Mouse (Mus musculus) adrenal gland (tissue): ENCODE results near the gene Hspa1b.
"Not testable (repeated sequence)": the region's sequence is repeated elsewhere in the genome, so short reads cannot be mapped to it uniquely, and the experiment has no call there.

ENCODE experiments used
- intact Hi-C: fragments of 180-260 bp; cut with DNase I; formaldehyde crosslinking; loops from one replicate; pipeline ENCODE4 v1.15.1; 2025

Hspa1b gene

DNA sequence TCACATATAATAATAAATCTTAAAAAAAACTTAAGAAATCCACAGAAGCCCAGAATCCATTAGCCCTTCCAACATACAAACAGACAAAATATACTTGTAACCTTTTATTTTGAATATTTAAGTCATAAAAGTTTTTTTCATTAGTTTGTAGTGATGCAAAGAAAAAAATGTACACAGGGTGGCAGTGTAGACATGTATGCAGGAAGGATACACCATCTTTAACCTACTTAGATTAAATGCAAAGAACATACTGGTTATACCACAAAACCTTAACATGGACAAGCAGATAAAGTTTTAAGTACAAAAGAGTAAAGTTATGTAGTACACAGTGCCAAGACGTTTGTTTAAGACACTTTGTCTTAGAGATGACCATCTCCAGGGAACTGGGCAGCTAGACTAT is 2.7 kb downstream of the Hspa1b start:
- intact Hi-C loops = no loop called here

DNA sequence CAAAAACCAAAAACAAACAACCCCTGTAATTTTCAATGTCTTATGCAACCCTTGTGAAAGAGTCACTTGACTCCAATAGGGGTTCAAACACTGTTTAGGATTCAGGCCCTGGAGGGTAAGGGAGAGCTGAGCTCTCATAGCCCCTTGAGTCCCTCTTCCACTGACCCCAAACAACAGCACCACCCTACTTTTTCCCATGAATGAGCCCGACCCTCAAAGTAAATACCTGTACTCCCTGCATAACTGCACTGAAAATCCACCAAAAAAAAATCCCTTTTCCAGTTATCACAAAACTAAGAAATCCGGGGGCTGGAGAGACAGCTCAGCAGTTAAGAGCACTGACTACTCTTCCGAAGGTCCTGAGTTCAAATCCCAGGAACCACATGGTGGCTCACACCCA is 3.2 kb downstream of the Hspa1b start:
- intact Hi-C loops = no loop called here

DNA sequence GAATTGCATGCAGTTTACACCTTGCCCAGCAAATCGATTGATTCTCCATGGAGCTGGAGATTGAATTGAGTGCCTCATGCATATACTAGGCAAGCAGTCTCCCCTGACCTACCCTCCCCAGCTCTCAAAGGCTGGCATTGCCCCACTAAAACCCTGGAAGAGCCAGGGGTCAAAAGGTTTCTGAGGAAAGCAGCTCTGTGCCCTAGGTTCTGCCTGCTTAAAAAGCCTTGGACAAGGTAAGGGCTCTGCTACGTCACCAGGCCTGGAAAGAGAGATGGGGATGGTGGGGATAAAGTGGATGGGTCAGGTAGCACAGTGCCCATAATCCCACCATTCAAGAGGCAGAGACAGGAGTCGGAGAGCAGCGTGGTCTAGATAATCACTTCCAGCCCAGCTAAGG is 4.2 kb downstream of the Hspa1b start:
- intact Hi-C loops = no loop called here

DNA sequence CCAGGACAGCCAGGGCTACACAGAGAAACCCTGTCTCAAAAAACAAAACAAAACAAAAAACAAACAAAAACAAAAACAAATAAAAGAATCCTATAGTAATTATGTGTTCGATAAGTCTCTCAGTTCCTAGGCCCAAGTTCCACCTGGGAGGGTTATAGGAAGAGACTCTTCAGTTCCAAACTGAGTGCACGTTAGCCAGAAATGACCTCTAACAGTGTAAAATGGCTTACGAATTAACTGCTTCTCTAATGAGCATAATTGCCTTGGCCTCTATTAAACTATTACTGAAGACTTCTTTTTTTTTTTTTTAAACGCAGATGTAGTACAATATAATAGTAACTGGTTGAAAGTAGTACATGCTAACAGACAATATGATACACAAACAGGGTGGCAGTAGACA is 5.1 kb downstream of the Hspa1b start:
- intact Hi-C loops = loop anchor here (2.0 kb wide), 1 partner anchor 27 kb away; the partner anchor contains the start of gene Lsm2

DNA sequence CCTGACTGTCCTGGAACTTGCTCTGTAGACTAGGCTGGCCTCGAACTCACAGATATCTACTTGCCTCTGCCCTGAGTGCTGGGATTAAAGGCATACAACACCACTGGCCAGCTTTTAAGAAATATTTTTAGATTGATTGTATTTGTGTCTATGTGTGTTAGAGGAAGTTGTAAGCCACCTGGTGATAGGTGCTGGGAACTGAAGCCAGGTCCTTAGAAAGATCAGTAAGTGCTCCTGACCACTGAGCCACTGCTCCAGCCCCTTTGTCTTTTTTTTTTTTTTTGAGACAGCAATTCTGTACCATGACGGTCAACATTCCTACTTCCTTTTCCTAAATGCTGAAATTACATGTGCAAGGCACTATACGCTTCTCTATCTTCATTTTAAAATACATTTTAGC is 5.8 kb downstream of the Hspa1b start:
- intact Hi-C loops = loop anchor here (2.0 kb wide), 1 partner anchor 28 kb away; the partner anchor contains the start of gene Lsm2

DNA sequence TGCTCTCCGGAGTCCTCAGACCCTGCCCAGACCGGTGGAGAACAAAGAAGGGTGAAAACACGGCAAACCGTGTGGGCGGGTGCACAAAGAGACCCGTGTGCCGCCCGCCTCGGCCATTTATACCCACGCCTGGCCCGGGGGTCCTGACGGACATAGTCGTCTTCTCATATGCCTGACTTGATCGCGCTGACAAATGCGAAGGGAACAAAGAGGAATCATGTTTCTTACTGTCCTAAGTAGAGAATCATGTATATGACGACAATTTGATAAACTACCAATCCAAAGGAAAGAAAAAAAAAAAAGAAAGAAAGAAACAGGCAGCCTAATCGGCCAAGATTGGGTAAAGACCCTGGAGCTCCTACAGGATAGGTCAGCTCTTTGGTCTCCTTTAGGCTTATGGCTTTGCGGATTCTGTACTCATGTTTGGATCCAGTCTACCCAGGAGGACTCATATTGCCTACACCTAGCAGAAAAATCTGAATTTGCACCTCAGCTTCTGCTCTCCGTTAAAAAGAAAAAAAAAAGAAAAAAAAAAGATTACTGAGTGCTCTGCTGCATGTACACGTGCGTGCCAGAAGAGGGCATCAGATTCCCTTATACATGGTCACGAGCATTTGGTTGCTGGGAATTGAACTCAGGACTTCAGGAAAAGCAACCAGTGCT is 6.5 kb downstream of the Hspa1b start:
- intact Hi-C loops = loop anchor here (2.0 kb wide), 1 partner anchor 28 kb away; the partner anchor contains the start of gene Lsm2

DNA sequence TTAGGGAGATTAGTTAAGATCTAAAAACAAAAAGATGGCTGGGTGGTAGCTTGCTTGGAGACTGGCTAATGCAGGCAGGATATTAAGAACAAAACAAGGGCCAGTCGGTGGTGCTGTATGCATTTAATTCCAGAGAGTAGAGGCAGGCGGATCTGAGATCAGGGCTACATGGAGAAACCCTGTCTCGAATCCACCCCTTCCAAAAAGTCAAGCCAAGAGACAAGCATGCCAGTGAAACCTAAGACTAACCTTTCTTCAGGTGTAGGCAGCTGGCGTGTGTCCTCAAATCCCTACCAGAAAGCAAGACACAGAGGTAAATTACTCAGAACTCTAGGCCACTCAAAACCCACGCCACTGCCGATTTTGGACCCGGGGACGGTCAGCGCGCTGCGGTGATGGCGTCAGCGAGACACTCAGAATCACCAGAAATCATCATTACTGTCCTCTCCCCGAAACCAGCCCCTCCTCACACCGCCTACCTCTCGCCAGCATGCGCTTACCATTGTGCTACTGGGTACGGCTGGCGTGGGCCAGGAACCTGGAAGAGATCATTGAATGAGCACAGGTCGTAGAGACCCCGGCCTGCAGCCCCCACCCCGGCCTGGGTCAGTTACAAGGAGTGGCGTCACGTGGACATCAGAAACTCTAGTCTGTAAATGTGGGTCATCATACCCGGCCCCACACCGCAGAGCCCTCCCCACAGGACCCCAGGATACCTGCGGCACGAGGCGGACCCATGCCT is 7.2 kb downstream of the Hspa1b start:
- intact Hi-C loops = loop anchor here (2.0 kb wide), 1 partner anchor 29 kb away; the partner anchor contains the start of gene Lsm2

DNA sequence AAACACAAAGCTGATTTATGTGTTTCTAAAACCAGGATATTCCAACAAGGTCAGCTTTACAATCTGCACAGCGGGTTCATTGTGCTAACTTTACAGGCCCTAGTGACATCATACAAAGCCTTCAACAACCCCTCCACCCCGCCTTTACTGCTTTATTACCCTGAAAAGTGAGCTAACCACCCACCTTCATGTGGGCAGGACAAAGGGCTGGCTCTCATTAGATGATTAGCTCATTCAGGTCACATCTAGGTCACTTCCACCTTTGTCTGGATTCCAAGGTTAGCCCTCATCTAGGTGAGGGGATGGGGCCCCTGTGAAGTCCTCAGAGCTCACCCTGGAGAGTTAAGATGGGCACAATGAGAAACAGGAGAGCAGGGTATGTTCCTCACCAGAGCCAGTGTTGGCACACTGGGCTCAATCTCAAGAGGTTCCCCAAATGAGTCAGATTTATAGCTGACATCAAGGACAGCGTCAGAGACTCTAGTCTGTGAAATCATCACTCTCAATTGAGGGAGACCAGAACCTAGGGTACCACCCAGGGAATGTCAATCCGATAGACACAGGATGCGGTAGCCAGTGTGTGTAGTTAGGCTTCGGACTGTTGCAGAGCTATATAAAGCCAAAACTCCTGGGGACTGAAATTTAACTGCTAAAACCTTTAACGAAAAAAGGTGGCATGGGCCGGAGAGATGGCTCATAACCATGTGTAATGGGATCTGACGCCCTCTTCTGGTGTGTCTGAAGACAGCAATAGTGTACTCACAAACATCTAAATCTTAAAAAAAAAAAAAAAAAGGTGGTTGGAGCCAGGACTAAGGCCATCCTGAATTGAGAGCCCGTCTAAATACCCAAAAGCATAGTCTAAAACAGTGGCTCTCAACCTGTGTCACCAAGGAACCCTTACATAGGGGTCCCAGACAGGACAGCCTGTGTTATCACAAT is 8.3 kb downstream of the Hspa1b start:
- intact Hi-C loops = no loop called here

DNA sequence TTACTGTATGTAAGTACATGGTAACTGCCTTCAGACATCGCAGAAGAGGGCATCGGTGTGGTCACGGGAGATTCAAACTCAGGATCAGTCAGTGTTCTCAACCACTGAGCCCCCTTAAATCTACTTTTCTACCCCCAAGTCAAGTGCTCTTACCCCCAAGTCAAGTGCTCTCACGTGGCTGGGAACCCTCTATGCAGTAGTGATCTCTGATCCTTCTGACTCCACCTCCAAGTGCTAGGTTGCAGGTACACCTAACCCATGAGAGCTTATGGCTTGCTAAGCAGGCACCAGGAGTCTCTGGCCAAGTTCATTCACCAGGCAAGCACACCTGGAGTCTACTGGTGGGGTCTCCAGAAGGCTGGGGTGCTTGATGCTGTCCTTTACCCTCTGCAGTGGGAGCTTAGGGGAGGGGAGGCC is 9.5 kb downstream of the Hspa1b start:
- intact Hi-C loops = no loop called here

DNA sequence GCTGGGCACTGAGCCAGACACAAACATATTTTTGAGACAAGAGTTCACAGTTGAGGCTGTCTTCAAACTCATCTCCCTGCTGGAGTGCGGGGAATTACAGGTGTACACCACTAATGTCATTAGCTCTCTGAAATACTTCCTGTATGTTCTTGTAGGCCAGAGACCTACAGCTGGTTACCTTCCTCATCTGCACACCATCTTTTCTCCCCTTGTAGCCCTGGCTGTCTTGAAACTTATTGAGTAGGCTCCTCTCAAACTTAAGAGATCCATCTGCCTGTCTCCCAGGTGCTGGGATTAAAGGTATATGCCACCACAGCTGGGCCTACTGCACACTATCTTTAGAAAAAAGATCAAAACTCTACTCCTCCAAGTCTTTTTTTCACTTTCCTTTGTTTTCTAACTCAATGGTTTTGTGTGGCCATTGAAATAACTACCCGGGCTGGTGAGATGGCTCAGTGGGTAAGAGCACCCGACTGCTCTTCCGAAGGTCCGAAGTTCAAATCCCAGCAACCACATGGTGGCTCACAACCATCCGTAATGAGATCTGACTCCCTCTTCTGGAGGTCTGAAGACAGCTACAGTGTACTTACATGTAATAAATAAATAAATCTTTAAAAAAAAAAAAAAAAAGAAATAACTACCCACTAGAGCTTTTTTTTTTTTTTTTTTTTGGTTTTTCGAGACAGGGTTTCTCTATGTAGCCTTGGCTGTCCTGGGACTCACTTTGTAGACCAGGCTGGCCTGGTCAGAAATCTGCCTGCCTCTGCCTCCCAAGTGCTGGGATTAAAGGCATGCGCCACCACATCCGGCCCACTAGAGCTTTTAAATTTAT is 10.1 kb downstream of the Hspa1b start:
- intact Hi-C loops = not testable (repeated sequence)

DNA sequence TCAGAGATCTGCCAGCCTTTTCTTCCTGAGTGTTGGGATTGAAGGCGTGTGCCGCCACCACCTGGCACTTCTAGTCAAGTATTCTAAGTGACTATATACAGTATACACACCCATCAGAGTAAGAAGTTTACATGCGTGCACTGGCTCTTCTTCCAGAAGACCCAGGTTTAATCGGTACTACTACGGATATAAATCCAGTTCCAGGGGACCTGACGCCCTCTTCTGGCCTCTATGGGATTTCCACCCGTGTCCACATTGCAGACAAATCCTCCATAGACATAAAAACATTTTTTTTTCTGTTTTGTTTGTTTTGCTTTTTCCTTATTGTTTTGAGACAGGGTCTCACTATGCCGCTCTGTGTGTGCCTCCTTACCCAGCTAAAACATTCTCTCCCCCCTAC is 11.4 kb downstream of the Hspa1b start:
- intact Hi-C loops = no loop called here

DNA sequence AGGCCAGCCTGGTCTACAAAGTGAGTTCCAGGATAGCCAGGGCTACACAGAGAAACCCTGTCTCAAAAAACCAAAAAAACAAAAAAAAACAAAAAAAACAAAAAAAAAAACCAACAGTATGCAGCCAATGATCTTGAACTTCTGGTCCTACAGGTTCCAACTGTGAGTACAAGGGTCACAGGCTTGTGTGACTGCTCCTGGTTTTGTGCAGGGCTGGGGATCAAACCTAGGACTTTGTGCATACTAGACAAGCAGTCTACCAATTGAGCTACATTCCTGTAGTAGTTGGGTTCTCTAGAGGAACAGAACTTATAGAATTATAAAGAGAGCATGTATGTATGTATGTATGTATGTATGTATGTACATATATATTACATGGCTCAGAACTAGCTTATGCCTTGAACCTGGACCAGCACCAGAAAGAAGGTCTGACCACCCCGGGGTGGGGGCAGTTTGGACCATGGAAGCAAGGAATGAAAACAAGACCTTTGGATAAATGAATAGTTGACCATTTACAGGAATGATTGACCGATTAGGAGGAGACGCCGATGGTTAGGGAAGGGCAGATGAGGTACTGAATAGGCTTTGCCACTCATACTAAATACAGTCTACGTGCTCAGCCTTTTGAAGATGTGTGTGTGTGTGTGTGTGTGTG is 12.4 kb downstream of the Hspa1b start:
- intact Hi-C loops = no loop called here

DNA sequence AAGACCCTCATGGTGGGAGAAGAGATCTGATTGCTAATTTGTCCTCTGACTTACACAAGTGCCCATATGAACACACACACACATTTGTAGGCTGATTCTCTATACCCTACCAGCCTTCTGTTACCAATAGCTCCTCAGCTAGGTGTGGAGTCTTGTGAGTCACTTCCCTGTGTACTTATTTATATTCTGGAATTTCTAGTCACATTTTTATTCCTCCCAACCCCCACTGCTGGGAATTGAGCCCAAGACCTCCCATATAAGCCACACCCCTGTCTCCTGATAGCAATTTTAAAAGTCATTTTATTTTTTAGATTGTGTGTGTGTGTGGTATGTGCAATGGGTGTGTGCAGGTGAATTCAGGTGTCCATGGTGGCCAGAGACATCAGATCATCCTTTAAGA is 14.7 kb downstream of the Hspa1b start:
- intact Hi-C loops = no loop called here

DNA sequence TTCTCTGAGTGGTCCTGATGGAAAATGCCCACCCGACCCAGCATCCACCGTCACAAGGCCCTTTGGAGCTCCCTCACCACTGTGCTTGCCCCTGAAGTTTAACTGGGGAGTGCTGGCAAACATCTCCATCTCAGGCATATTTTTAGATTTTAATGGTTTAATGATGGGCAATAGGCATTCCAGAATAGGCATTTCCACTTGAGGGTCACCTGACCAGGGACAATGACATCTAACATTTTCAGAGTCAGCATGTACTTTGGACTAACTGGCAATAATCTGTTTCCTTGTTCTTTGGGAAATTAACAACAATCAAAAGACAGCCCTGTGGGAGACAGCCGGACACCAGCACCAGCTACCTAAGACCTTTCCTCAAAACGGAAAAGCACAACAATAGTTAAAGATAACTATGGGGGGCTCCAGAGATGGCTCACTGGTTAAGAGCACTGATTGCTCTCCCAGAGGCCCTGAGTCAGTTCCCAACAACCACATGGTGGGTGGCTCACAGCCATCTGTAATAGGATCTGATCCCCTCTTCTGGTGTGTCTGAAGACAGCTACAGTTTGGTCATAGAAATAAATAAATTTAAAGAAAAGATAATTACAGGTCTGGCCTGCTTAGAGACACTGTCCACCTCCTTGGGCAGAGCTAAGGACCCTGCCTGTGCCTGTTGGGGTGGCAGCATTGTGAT is 15.8 kb downstream of the Hspa1b start:
- intact Hi-C loops = no loop called here

DNA sequence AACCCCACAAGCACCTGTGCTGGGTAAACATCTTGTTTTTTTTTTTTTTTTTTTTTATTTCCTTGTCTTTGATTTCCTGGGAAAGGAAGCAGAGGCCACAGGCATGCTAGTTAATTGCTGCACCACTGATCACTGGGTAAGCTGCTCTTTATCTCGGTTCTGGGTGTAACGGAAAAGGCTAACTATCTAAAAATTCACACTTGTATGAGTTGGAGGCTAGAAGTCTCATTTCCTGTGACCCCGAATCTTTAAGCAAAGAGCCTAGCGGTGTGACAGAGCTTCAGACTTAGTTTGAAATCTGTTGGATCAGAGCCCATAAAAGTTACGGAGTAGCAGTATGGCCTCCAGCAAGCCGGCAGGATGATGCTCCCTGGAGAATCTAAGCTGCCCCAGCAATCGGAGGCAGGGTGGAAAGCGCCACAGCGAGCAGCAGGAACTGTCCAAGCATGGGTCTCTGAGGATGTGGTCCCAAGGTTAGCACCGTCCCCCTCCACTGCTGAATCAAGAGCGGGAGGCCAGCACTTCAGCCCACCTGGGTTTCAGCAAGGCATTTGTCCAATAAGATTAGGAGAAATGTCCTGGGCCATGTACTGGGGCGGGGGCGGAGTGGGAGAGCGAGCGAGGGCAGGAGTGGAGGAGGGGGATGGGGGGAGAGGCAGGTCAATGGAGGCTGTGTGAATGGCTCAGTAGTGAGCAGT is 17.5 kb downstream of the Hspa1b start:
- intact Hi-C loops = no loop called here

DNA sequence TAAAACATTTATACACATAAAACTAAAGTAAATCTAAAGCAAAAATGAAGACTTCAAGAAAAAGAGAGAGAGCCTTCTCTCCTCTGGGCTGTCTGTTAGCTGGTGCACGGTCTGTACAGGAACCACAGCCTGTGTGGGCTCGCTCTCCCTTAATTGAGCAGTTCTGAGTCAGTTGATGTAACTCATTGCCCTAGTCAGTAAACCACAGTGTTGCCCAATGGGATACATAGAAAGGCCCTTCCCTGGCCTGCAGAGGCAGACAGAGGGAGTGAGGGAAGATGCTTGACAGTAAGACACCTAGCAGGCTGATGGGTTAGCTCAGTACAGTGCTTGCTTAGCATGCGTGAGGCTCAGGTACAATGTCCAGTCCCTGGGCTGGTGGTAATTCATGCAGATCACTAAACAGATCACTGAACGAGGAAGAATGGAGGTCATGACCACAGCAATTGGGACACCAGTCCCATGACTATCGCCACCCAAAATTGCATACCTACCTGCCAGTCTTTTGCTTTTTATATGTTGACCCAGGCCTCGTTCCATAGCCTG is 21.0 kb downstream of the Hspa1b start:
- intact Hi-C loops = no loop called here

DNA sequence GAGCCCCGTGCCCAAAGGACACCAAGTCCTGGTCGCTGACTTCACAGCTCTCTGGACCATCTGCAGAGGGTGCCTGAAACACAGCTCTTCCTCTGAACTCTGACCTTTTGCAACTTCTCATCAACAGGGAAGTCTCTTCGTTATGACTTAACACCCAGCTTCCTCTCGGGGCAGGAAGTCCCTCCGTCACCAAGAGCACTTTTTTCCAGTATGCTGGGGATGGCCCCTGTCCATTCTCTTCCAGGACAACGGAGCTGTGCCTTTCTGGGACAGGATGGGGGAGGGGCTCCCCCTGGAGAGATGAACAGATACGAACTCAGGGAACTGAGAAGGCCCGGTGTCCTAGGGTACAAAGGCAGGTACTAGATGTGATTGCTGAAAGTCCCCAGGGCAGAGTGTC is 24.2 kb downstream of the Hspa1b start:
- intact Hi-C loops = no loop called here

DNA sequence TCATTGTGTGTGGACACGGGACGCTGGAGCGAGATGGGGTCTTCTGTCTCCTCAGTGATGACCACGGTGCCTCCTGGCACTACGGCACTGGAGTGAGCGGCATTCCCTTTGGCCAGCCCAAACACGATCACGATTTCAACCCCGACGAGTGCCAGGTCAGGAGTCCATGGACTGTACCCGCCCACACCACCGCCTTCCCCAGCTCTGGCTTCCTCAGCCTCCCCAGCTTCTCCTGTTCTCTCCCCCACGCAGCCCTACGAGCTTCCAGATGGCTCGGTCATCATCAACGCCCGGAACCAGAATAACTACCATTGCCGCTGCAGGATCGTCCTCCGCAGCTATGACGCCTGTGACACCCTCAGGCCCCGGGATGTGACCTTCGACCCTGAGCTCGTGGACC is 25.0 kb downstream of the Hspa1b start:
- intact Hi-C loops = no loop called here

DNA sequence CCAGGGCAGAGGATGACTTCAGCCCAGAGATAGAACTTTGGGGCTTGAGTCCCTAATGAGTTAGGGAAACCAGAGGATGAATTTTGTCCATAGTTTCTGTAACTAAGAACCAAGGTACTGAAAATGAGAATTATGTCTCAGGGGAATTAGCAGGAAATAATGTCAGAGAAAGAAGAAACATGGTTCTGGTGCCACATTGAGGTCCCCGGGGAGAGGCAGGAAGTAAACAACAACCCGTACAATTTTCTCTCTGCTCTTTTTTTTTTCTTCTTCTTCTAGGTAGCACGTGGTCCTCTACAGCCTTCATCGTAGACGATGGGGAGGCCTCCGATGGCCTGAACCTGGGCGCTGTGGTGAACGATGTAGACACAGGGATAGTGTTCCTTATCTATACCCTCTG is 26.8 kb downstream of the Hspa1b start:
- intact Hi-C loops = no loop called here
